20 mouse cellular contexts compared by ENCODE assay signal in the genomic region with DNA sequence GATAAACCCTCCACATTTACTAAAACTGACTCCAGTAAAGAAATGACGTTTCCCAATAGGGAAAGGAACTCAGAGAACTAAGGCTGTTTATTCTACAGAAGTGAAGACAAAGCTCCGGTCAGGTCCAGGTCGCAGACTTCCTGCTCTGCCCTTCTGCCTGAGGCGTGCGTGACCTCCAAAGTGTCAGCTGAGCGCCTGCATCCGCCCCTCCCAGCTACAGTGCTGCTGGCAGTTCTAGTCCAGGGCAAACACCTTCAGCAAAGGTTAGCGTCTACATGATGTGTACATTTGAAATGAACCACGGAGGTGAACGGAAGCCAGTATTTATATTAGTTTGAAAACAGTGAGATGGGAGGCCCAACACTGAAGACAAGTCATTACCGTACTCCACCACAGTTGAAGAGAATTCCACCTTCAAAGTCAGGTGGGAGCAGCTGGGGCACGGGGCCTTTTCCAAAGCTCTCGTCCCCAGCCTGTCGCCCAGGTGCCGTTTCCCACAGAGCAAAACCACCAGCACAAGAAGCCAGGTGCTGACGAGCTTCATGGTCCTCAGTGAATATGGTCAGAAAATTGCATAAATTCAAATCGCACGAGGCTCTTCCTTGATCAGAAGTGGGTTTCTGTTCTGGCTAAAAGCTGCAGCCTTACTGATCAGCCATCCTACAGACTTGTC. TPM values are rescaled to one million over a fixed set of nuclear protein-coding genes. Genes with fewer than 3 reads are reported as not detected.
DNase-seq lines count a peak whose midpoint lies in the region; ATAC-seq and TF ChIP-seq lines count a peak whose summit lies in the region.
"Had no signal": no experiment of that assay in that cellular context is flagged by ENCODE, and none has a peak within 500 bp of the region (broad histone marks: within the 10 kb centered on the region; RNA-seq: fewer than 3 reads in every experiment).

No protein-coding gene starts in this region.

- TF ChIP-seq CTCF in thymus, adult 2 months (IDR thresholded peaks at IDR 0.05; ENCODE audit: borderline replicate concordance, control insufficient read depth, extremely low read depth, insufficient read depth, low read length, poor library complexity): no peak

- peak; percentile 45 for ATAC-seq in activated CD4-positive, CD25-positive, alpha-beta regulatory T cell, adult 4 months
- ATAC-seq in hindbrain, embryonic 11.5 days (ENCODE audit: low FRiP score): no peak

- H3K9ac ChIP-seq in hindbrain, embryonic 11.5 days (ENCODE audit: low read depth, low read length): no peak overlapping the region
- H3K9ac ChIP-seq: embryonic facial prominence, embryonic 12.5 days; hindbrain, embryonic 15.5 days had no signal

- H3K4me2 ChIP-seq in hindbrain, embryonic 11.5 days (replicated peaks; ENCODE audit: low read depth, low read length): no peak overlapping the region
- H3K4me2 ChIP-seq: embryonic facial prominence, embryonic 12.5 days; heart, embryonic 11.5 days; hindbrain, embryonic 15.5 days had no signal

- H3K4me3 ChIP-seq in thymus, adult 2 months (ENCODE audit: control insufficient read depth, insufficient read depth, low read length): no peak overlapping the region
- no peak overlapping the region for H3K4me3 ChIP-seq in hindbrain, embryonic 11.5 days (ENCODE audit: low read depth, low read length)
- H3K4me3 ChIP-seq: embryonic facial prominence, embryonic 12.5 days; hindbrain, embryonic 15.5 days; layer of hippocampus, adult 2 months had no signal

- no peak for TF ChIP-seq POLR2A in thymus, adult 2 months (IDR thresholded peaks at IDR 0.05; ENCODE audit: control insufficient read depth, extremely low read depth, insufficient read depth, low read length, poor library complexity)

- DNase-seq in thymus, adult 2 months: no peak
- no peak for DNase-seq in thymus, postnatal 14 days
- DNase-seq in lung, postnatal 14 days: peak; percentile 16
- DNase-seq in hindbrain, embryonic 11.5 days (ENCODE audit: low spot score): no peak
- DNase-seq in embryo, embryonic 11 days: no peak
- no peak for DNase-seq in adrenal gland, postnatal 25 days
- DNase-seq: cerebellum, postnatal 14 days; thymus, postnatal 25 days had no signal

- no peaks in the 10 kb centered on the region for H3K9me3 ChIP-seq in hindbrain, embryonic 11.5 days (ENCODE audit: control insufficient read depth, low read length)
- H3K9me3 ChIP-seq: embryonic facial prominence, embryonic 12.5 days; hindbrain, embryonic 15.5 days had no signal

- H3K4me1 ChIP-seq in thymus, adult 2 months (replicated peaks; ENCODE audit: control insufficient read depth, insufficient read depth, low read length): peaks cover 51% of the 10 kb centered on the region
- no peaks in the 10 kb centered on the region for H3K4me1 ChIP-seq in hindbrain, embryonic 11.5 days (replicated peaks; ENCODE audit: control insufficient read depth, insufficient read depth, low read length)
- H3K4me1 ChIP-seq: embryonic facial prominence, embryonic 12.5 days; hindbrain, embryonic 15.5 days had no signal

- 38% methylated on average over 18 of the region's 18 CpGs for WGBS in thymus, adult 2 months
- WGBS in hindbrain, embryonic 11.5 days: 87% methylated on average over 18 of the region's 18 CpGs

- no peaks in the 10 kb centered on the region for H3K27me3 ChIP-seq in thymus, adult 2 months (ENCODE audit: control insufficient read depth, insufficient read depth, low read length)
- H3K27me3 ChIP-seq in hindbrain, embryonic 11.5 days (ENCODE audit: control insufficient read depth, insufficient read depth, low read length): no peaks in the 10 kb centered on the region
- H3K27me3 ChIP-seq: embryonic facial prominence, embryonic 12.5 days; hindbrain, embryonic 15.5 days had no signal

- peak overlapping the region; percentile 20; the same call in 1 of the 2 replicates for H3K27ac ChIP-seq in thymus, adult 2 months (ENCODE audit: control insufficient read depth, insufficient read depth, low read length)
- no peak overlapping the region for H3K27ac ChIP-seq in hindbrain, embryonic 11.5 days (ENCODE audit: low read depth, low read length)
- H3K27ac ChIP-seq: embryonic facial prominence, embryonic 12.5 days; hindbrain, embryonic 15.5 days; layer of hippocampus, adult 2 months had no signal

- peaks cover 50% of the 10 kb centered on the region for H3K36me3 ChIP-seq in thymus, adult 2 months (ENCODE audit: control insufficient read depth, insufficient read depth, low read length)
- no peaks in the 10 kb centered on the region for H3K36me3 ChIP-seq in hindbrain, embryonic 11.5 days (ENCODE audit: control insufficient read depth, insufficient read depth, low read length)

RNA-seq across cellular contexts. Expression of a gene that starts 11.4 kb away (rescaled TPM):
- polyA plus RNA-seq in thymus, adult 2 months (2012; rRNA removed): 166 and 177 TPM in 2 replicates
- polyA plus RNA-seq in activated CD4-positive, CD25-positive, alpha-beta regulatory T cell, adult 4 months (2017; shearing (Covaris generic)): 10 to 100 TPM; 28.6 to 44.1 TPM
- polyA plus RNA-seq in hindbrain, embryonic 11.5 days (2014; fragmentation: Nextera tagmentation; extraction: Ambion mirVana): 64.8 and 84.4 TPM in 2 replicates
- total RNA-seq in adrenal gland, postnatal 25 days (2021): 109 and 122 TPM in 2 replicates

RNA-seq across cellular contexts. Expression of a gene that starts 27.8 kb away (rescaled TPM):
- polyA plus RNA-seq in thymus, adult 2 months (2012; rRNA removed): 149 and 176 TPM in 2 replicates
- polyA plus RNA-seq in activated CD4-positive, CD25-positive, alpha-beta regulatory T cell, adult 4 months (2017; shearing (Covaris generic)): 10 to 100 TPM; 44.3 to 54.5 TPM
- 76.9 and 78.7 TPM in 2 replicates for polyA plus RNA-seq in hindbrain, embryonic 11.5 days (2014; fragmentation: Nextera tagmentation; extraction: Ambion mirVana)
- 40.0 and 64.0 TPM in 2 replicates for total RNA-seq in adrenal gland, postnatal 25 days (2021)

RNA-seq across cellular contexts. Expression of a gene that starts 27.9 kb away (rescaled TPM):
- 0.90 and 1.1 TPM in 2 replicates for polyA plus RNA-seq in thymus, adult 2 months (2012; rRNA removed)
- not detected for polyA plus RNA-seq in activated CD4-positive, CD25-positive, alpha-beta regulatory T cell, adult 4 months (2017; shearing (Covaris generic))
- polyA plus RNA-seq in hindbrain, embryonic 11.5 days (2014; fragmentation: Nextera tagmentation; extraction: Ambion mirVana): 0.08 and 0.28 TPM in 2 replicates
- 0.15 TPM in 1 of 2 replicates, not detected in the other for total RNA-seq in adrenal gland, postnatal 25 days (2021)
- total RNA-seq: gastrocnemius, adult 8-10 months; liver, adult 2 months; megakaryocyte, adult 5-6 weeks; monocyte, adult 5-6 weeks; neutrophil, adult 5-6 weeks had no signal
- polyA plus RNA-seq: forebrain, embryonic 11.5 days; liver, adult 2 months had no signal

RNA-seq across cellular contexts. Expression of a gene that starts 45.7 kb away (rescaled TPM):
- polyA plus RNA-seq in thymus, adult 2 months (2012; rRNA removed): 0.27 and 0.51 TPM in 2 replicates
- polyA plus RNA-seq in activated CD4-positive, CD25-positive, alpha-beta regulatory T cell, adult 4 months (2017; shearing (Covaris generic)): not detected
- polyA plus RNA-seq in hindbrain, embryonic 11.5 days (2014; fragmentation: Nextera tagmentation; extraction: Ambion mirVana): 0.11 TPM in 1 of 2 replicates, not detected in the other
- not detected in 2 replicates for total RNA-seq in adrenal gland, postnatal 25 days (2021)
- total RNA-seq: gastrocnemius, adult 8-10 months; liver, adult 2 months; megakaryocyte, adult 5-6 weeks; MEL; monocyte, adult 5-6 weeks; neutrophil, adult 5-6 weeks had no signal
- polyA plus RNA-seq: heart, embryonic 11.5 days; liver, adult 2 months had no signal

RNA-seq across cellular contexts. Expression of a gene that starts 57.9 kb away (rescaled TPM):
- polyA plus RNA-seq in thymus, adult 2 months (2012; rRNA removed): 109 and 112 TPM in 2 replicates
- polyA plus RNA-seq in activated CD4-positive, CD25-positive, alpha-beta regulatory T cell, adult 4 months (2017; shearing (Covaris generic)): 10 to 100 TPM in 1 of 2 experiments, 1 to 10 TPM in 1; 9.8 to 13.4 TPM
- polyA plus RNA-seq in hindbrain, embryonic 11.5 days (2014; fragmentation: Nextera tagmentation; extraction: Ambion mirVana): 10.1 and 11.9 TPM in 2 replicates
- 14.0 and 15.7 TPM in 2 replicates for total RNA-seq in adrenal gland, postnatal 25 days (2021)
